Mouse (Mus musculus) fat pad, adult 2 months (tissue): ENCODE results near the gene Ddost.
"Not testable (repeated sequence)": the region's sequence is repeated elsewhere in the genome, so short reads cannot be mapped to it uniquely, and the experiment has no call there.

Source experiments
- DNase-seq: peaks from one replicate; pipeline ENCODE4 v3.0.0-alpha.2; 2011; ENCODE audit warnings: low read depth, low spot score; ENCODE audit errors: extremely low read depth

The Ddost gene

DNA sequence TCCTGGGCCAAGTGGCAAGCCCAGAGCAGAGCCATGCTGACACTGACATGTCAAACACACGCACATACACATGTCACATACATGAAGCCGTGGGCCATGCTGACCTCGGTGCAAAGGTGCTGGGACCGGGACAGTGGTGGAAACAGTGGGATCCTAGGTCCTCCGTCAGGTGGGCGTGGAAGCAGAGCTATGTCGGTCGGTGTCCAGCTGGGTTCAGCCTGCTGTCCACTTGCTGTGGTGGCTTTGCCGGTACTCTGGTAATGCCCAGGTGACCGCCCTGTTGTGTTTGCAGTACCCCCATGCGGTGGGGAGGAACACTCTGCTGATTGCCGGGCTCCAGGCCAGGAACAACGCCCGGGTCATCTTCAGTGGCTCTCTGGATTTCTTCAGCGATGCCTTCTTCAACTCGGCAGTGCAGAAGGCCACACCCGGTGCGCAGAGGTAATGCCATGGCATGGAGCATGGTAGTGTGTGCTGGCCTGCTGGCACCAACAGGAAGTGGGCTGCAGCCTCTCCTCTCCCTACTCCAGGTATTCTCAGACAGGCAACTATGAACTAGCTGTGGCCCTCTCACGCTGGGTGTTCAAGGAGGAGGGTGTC is 5.9 kb downstream of the Ddost start:
- DNase-seq = no peak

DNA sequence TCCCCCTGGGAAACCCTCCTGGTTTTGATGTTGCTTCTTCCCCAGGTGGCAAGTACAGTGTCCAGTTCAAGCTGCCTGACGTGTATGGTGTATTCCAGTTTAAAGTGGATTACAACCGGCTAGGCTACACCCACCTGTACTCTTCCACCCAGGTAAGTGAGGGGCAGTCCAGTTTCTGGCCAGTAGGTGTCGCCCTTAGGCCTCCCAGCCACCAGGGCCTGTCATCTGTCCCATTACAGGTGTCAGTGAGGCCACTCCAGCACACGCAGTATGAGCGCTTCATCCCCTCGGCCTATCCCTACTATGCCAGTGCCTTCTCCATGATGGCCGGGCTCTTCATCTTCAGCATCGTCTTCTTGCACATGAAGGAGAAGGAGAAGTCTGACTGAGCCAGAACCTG is 7.1 kb downstream of the Ddost start:
- no peak for DNase-seq

DNA sequence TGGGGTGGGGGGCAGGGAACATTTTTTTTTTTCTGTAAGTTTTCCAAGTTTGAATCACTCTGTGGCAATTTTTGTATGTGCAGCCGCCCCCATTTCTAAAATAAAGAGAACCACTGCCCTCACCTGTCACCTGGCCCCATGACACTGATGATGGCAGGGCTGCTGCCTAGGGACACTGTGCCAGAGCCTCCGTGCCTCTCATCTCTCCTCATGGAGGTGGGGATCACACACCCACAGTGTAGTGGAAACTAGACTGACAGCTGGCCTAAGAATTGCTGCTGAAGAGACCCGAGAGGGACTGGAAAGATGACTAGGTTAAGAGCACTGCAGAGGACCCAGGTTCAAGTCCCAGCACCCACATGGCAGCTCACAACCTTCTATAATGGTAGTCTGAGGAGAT is 7.6 kb downstream of the Ddost start:
- DNase-seq = no peak

DNA sequence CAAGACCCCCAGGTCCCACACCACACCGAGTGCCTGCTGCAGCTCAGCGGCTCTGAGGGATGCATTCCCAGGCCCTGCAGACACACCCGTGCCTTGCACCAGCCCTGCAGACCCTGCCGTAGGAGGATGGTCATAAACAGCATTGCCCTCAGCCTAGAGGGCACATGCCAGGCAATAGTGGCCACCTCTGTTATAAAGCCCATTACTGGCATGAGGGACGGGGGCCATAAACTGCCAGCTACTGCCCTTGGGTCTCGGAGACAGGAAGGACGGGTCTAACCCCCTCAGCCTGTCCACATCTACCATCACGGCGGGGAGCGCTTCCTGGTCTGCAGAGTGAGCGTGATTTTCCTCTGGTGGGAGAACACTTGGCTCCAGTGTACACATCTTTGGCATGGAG is 8.5 kb downstream of the Ddost start:
- DNase-seq = no peak

DNA sequence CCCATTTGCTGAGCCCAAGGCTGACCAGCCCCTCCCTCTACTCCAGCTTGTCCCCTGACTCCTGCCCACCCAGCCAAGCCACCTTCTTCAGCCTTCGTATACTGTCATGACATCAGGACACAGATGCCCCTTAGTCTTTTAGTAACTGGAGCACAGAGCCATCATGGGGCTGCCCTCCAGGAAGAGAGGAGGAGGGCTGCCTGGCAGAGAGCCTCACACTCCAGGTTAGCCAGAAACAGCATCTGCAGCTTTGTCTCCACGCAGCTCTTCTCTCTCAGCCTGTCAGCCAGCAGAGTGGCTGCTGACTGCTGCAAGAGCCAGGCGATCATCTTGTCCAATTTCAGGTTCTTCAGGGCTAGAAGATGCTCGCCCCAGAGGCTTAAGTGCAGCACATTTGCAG is 9.3 kb downstream of the Ddost start:
- DNase-seq = no peak

DNA sequence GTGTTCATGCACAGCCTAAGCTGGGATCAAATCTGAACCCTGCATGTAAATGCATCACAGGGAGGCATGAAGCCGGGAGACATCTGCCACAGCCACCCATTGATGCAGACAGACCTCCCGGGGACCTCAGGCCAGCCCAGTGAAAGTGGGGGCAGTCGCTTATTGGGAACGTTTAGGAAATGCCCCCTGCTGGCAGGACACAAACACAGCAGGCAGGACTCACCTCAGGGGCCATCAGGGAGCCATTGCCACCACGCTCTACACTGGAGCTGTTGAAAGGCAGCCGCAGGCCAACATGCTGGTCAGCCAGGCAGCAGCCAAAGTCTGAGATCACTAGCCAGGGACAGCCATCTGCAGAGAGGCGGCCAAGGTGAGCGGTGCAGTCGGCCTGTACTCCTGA is 11.3 kb downstream of the Ddost start:
- no peak for DNase-seq

DNA sequence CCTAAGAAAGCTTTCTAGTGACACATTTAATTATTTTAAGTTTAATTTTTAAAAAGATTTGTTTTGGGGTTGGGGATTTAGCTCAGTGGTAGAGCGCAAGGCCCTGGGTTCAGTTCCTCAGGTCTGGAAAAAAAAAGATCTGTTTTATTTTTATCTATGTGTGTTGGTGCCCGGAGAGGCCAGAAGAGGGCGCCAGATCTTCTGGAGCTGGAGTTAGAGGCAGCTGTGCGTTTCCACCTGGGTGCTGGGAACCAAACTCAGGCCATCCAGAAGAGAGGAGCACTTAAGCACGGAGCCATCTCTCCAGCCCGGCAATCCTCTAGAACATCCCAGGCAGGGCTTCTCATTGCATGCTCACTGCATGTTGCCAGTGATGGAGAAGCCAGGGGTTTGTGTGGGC is 11.8 kb downstream of the Ddost start:
- DNase-seq = no peak

DNA sequence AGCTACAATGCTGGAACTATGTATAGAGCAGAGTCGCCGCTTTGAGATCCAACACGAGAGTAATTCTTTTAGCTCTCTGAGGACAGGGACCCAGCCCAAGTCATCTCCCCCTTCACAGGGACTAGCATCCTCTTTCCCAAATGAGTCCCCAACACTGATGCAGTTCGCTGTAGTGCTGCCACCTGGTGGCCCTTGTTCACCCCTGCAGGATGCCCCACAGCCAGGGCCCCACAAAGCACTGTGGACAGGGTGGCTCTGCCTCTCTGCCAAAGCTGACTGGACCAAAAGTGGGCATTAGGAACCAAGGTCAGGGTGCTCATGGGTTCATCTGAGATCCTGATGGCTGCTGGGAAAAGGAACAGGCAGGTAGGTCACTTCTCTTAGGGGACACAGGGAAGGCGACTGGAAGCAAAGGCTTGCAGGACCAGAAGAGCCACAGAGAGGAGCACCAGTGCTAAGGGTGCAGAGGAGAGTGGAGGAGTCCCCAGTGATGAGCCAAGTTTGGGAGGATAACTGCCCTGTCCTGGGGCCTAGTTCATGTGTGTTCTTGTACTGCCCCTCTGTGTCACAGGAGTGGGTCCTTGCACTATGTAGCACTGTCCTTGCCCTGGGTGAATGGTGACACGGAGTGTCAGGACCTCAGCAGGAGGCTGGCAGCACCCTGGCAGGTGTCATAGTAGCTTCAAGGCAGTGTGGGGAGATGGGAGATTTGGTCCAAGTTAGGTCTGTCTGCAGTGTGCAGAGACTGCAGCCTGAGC is 14.2 kb downstream of the Ddost start:
- no peak for DNase-seq

DNA sequence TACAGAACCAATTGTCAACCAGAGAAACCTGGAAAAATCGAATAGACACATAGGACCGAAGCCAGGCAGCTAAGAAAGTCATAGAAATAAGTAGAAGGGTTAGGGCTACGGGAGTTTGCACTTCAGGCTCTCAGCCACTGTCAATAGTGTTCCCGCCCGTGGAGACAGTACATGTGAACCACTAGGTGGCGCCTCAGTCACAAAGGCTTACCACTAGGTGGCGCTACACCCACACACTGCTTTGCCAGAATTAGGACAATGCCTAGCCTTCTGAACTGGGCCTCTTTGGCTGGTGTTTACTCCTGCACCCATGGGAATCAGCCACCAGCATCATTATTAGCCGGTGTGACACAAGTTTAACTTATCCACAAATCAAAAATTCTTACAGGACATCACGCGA is 15.0 kb downstream of the Ddost start:
- DNase-seq = no peak

DNA sequence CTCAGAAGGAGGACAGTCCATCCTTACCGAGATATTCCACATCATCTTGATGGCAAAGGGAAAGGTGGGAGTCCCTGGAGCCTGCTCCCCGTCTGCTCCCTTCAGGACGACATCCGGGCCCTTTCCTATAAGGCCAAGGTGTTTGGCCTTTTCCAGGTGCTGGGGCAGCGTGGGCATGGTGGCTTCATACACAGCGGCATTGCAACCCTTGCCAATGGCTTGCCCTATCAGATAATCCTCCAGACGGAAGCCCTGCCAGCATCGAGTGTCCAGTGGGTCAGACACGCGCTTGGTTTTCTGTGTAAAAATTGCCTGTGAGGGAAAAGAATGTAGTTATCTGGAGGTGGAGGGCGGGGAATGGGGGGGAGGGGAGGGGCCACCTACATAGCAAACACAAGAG is 16.2 kb downstream of the Ddost start:
- no peak for DNase-seq

DNA sequence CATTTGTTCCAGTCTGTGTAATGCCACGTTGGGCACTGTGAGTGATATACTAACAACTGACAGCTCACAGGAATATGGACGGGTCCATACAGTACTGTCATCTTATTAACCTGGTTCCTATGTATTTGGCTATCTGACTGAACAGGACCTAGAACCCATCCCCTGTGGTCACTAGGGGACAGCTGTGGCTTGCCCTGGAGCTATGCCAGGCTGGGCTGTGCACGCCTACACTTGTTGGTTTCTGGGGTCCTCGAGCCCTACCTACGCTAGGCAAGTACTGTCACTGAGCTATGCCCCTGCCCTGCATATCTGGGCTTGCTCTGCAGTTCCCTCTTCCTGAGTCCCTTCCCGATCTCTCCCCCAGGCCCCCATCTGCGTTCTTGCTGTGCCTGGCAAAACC is 17.0 kb downstream of the Ddost start:
- no peak for DNase-seq

DNA sequence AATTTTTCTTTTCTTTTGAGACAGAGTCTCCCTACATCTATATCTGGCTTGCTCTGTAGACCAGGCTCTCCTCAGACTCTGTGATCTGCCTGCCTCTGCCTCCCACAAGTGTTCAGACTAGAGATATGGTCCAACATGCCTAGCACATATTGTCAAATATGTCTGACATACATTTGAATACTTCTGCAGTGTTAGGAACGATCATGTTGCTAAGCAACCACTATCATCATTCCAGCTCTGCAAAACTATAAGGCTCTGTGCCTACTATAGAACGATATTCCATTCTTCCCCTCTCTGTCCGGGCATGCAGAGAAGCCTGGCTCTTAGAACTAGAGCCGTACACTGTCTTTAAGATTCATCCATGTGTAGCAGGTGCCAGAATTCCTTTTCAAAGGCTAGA is 18.2 kb downstream of the Ddost start:
- no peak for DNase-seq

DNA sequence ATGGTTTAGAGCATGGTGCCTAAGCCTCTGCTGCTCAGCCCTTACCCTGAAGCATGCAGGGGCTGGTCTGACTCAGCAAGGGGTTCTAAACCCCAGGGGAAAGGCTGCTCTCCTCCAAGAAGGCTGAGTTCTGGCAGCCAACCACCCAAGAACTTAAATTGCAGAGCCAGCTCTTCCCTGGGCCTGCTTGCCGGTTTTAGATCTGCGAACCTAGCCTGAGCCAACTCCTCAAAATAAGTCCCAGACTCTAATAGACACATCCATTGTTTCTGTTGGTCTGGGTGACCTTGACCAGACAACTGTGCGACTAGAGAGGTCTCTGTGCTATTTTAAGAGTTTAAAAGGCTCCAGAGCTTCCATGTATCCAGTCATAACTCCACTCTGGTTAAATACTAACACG is 19.2 kb downstream of the Ddost start:
- DNase-seq = no peak

DNA sequence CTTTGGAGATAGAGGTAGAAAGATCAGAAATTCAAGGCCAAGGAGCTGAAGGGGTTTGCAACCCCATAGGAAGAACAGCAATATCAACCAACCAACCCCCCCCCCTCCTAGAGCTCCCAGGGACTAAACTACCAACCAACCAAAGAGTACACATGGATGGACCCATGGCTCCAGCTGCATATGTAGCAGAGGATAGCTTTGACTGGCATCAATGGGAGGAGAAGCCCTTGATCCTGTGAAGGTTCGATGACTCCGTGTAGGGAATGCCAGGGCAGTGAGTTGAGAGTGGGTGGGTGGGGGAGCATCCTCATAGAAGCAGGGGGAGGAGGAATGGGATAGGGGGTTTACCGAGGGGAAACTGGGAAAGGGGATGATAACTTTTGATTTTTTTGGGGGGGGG is 19.9 kb downstream of the Ddost start:
- no peak for DNase-seq

DNA sequence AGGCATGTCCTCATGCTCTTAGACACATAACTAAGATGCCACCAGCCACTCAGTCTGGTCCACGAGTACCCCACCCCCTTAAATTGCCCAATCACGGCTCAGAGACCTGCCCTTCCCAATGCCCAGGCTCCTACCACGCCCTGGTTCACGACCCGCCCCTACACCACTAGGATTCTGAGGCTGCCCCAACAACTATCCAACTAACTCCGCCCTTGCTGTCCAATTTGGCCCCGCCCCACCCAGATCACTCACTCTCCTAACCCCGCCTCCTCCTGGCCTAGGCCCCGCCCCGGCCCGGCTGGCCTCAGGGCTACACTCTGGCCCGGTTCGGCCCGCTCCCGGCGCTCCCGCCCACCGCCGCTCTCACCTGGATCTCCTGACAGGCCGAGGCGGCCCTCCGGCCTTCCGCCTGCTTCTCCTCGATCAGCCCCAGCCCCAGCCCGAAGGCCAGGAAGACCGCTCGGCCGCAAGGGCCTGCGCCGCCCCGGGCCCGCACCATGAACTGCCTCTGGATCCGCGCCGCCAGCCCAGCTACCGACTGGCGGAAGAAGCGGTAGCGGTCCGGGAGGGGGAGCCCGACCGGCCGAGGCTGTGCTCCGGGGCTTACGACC is 21.0 kb downstream of the Ddost start:
- DNase-seq = no peak

DNA sequence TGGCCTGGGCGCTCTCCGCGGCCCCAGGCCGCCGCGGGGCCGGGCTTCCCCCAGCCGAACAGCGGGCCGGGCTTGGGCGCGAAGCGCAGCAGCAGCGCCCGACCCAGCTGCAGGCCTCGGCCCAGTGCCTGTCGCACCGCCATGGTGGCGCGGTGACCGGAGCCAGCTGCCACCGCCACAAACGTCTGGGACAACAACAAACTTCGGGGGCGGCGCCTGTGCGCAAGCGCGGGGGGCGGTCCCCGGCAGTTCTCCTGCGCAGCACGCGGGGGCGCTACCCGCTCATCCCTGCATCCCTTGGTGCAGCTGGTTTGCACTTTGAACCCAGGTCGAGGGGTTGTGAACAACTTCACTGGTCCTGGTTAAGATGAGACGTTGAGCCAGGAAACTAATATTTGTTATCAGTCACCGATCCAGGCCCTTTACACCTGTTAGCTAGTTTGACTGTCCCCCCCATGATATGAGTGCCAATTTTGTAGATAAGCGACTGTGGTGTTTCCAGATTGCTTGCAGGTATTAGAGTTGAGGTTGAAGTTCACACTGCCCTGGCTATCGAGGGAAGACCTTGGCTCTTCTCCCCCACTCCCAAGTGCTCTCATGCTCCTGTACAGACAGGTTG is 21.7 kb downstream of the Ddost start, which contains the start of gene Pink1:
Pink1 (minus strand) TSS at position 231 of the 619 bp plus-strand sequence.
- no peak for DNase-seq

DNA sequence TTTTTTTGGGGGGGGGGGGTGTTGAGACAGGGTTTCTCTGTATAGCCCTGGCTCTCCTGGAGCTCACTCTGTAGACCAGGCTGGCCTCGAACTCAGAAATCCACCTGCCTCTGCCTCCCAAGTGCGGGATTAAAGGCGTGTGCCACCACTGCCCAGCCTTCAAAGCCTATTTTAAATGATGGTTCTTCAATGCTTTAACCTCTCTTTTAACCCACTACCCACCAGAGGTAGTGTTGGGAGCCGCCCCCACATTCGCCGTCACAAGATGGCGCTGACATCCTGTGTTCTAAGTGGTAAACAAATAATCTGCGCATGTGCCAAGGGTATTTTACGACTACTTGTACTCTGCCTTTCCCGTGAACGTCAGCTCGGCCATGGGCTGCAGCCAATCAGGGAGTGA is 22.6 kb downstream of the Ddost start:
- DNase-seq = not testable (repeated sequence)

DNA sequence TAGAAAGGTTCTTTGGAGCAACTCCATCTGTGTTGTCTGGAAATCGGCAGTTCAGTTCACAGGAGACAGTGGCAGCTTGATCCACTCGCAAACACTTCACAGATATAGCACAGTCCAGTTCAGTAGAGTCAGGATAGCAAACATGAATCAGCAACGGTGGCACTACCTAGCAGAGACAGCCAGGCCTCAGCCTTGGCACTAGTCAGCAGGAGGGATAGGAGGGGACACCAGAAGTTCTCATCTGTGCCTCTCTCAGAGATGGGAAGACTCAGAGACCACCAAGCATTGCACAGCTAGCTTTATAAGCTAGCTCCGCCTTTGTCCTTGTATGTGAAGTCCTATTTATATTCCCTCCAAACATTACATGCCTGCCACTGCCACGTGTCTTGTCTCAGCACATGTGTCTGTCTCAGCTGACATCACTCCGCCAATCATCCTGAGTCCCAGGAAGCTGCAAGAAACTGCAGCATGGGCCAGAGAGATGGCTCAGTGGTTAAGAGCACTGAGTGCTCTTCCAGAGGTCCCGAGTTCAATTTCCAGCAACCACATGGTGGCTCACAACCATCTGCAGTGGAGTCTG is 23.5 kb downstream of the Ddost start:
- no peak for DNase-seq

DNA sequence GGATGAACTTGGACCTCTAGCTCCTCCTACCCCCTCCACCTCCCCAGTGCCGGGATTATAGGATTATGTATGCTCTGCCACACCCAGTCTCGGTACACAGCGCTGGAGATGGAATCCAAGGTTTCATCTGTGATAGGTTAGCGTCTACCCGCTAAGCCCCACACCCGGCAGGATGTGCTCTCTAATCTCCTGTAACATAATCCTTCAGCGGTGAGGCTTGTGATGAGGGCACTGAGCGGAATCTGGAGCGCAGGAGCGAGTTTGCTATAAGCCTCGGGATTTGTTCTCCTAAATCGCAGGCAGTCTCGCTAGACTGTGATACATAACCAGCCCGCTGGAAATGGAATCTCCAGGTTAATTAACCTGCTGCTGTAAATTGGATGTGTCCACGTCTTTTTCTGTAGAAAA is 25.7 kb downstream of the Ddost start:
- DNase-seq = no peak

DNA sequence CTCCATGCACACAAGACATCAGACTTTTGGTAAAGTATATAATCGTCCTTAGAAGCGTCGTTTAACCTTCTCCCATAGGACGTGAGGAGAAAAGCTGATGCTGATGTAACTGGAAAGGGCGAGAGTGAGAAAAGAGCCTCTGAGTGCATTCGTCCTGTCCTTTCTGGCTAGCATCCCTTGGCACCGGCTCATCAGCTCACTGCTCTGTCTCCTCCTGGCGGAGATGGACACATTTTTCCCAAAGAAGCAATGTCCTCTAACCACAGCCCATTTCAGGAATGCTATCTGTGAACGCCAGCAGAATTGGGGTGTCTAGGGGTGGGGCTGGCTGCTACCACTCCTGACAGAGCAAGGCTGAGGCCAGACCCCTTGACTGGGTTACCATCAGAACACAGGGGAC is 27.1 kb downstream of the Ddost start:
- DNase-seq = no peak

DNA sequence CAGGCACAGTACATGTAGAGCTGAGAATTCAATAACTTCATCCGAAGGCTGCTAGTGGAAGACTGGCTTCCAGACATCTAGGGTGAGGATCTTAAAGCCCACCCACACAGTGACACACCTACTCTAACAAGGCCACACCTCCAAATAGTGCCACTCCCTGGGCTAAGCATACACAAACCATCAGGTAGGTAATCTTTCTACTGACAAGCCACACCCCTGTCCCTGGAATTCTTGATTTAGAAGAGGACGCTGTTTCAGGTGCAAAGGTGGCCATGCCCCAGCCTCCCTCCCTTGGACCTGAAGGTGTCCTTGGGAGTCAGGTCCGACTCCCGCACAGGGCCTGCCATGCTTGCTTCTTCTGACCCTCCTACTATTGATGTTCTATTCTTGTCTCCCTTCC is 28.6 kb downstream of the Ddost start:
- no peak for DNase-seq

DNA sequence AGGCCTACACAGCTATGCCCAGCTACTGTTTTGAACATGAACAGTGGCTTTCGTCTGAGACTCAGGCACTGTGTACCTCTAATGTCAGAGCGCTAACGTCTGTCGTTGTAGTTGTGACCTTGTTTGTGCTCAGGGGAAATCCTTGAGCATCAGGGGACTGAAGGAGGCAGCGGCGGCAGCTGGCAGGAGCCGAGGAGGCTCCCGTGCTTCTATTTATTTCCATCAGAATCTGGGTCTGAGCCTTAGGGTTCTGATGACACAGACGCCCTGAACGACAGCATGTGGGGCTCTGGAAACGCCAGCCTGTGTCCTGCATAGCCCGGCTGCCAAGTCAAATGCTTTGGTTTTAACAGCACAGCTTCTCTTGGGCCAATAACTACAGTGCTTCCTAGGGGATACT is 30.5 kb downstream of the Ddost start:
- DNase-seq = no peak
